Mouse (Mus musculus): ENCODE data around the gene Msi2.

DNA sequence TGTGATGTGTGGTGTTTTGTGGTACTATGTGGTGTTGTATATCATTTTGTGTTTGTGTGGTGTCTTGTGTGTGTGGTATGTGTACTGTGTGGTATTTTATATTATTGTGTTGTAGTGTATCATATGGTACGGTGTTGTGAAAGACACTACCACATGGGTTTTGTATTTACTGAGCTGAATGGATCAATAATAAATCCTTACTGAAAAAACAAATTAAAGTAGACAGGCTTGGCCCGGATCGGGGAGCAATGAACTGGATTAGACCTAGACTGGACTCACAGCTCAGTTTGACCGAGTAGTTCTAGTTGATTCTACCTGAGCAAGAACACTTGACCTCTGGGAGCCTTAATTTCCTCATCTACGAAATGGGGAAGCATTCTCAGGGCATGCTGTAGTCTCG lies 107.5 kb downstream of the Msi2 start:
- no peak for TF ChIP-seq GATA1 (IDR thresholded peaks at IDR 0.05; ENCODE audit: borderline replicate concordance, low read length)
- TF ChIP-seq FLI1 (IDR thresholded peaks at IDR 0.05; ENCODE audit: low read length): no peak
